Mouse (Mus musculus) limb, embryonic 10.5 days (tissue): ENCODE results near the gene Cap2. TPM values are rescaled to one million over a fixed set of nuclear protein-coding genes. Genes with fewer than 3 reads are reported as not detected.

Experiments used
- DNase-seq: peaks from one replicate; pipeline ENCODE4 v3.0.0-alpha.2; 2017; ENCODE audit warnings: low spot score
- H3K27ac ChIP-seq: fragments of 300-500 bp; sonication (generic); 2 replicates; pipeline ENCODE4 v1.5.1; 2016; ENCODE audit warnings: mild to moderate bottlenecking
- H3K27me3 ChIP-seq: fragments of 300-500 bp; sonication (generic); 2 replicates; pipeline ENCODE4 v1.6.1; 2016; ENCODE audit warnings: low read depth, mild to moderate bottlenecking; ENCODE audit not compliant: poor library complexity, severe bottlenecking
- H3K36me3 ChIP-seq: fragments of 300-500 bp; sonication (generic); 2 replicates; pipeline ENCODE4 v1.6.1; 2016; ENCODE audit warnings: mild to moderate bottlenecking, moderate library complexity
- H3K4me1 ChIP-seq: fragments of 300-500 bp; sonication (generic); 2 replicates; pipeline ENCODE4 v1.6.1; 2016
- H3K4me3 ChIP-seq: fragments of 300-500 bp; sonication (generic); 2 replicates; pipeline ENCODE4 v1.5.1; 2016; ENCODE audit warnings: mild to moderate bottlenecking, moderate library complexity
- H3K9me3 ChIP-seq: fragments of 300-500 bp; sonication (generic); replicated peaks from 2 replicates; pipeline ENCODE4 v1.6.1; 2016; ENCODE audit warnings: mild to moderate bottlenecking
- WGBS: fragments of 180-500 bp; shearing (Covaris S2); methylation state at CpG from one replicate; pipeline ENCODE4 v1.1.7; 2016; 5-methylcytosine and 5-hydroxymethylcytosine counted together
- polyA plus RNA-seq: library from polyadenylated mRNA; unstranded; fragments of >200 nt; fragmentation: Nextera tagmentation; extraction: Ambion mirVana; gene quantifications from 2 replicates; pipeline ENCODE4 v1.2.1, GENCODE M21; 2016

Gene Cap2
- polyA plus RNA-seq, 1 experiment from 2014 or later, result 6.7 TPM

DNA sequence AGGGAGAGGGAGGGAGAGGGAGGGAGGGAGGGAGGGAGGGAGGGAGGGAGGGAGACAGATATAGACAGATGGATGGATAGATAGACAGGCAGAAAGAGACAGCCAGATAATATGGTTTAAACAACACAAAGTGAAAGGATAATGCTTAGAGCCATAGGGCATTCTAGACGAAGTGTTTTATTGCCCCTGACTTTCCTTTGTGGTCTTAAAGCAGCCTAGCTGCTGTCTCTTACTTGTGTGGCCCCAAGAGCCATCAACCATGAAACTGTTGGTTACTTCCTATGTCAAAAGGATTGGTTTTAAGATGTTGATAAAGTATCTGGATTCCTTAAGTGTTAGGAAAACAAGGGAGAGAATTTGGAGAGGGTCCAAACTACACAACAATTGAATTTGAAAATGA lies 45.6 kb downstream of the Cap2 start:
- WGBS, result 17% methylated on average over 1 of the region's 1 CpGs
- Histone ChIP-seq H3K9me3 (no peaks in the 10 kb centered on the region), H3K27me3 (no peaks in the 10 kb centered on the region)

DNA sequence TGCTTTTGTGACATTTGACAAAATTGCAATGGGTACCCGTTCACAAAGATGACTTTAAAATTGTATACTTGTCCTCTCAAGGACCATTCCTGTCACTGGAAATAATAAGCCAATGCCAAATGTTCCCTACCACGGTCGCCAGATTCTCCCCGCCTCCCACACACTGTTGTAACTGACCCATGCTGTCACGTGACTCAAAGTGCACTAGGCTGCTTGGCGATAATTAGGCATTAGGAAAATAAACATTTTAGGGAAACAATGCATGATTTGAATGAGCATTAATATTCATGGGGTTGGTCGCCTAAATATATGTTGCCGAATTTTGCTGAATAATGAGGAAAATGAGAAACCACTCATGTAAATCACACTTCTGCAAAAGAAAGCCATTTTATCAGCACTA lies 46.5 kb downstream of the Cap2 start:
- Histone ChIP-seq H3K9me3 (no peaks in the 10 kb centered on the region), H3K36me3 (no peaks in the 10 kb centered on the region), H3K27ac (no peak overlapping the region), H3K4me3 (no peak overlapping the region), H3K4me1 (peaks cover 11% of the 10 kb centered on the region; the same call in 1 of the 2 replicates), H3K27me3 (no peaks in the 10 kb centered on the region)
- WGBS, result 84% methylated on average over 8 of the region's 8 CpGs
- DNase-seq, result no peak

More for the DNA sequence above, 45.6 kb downstream of the Cap2 start:
- Histone ChIP-seq H3K4me1 (peaks cover 11% of the 10 kb centered on the region; the same call in 1 of the 2 replicates), H3K36me3 (no peaks in the 10 kb centered on the region), H3K27ac (no peak overlapping the region), H3K4me3 (no peak overlapping the region)
- DNase-seq, result no peak

GRCm38 (mm10) chr13:46548600-46549179 lies 47.0 kb downstream of the Cap2 start:
- DNase-seq, result no peak
- Histone ChIP-seq H3K9me3 (no peaks in the 10 kb centered on the region), H3K27me3 (no peaks in the 10 kb centered on the region), H3K27ac (no peak overlapping the region), H3K4me1 (peaks cover 11% of the 10 kb centered on the region; the same call in 1 of the 2 replicates), H3K4me3 (no peak overlapping the region), H3K36me3 (no peaks in the 10 kb centered on the region)
- WGBS, result 91% methylated on average over 5 of the region's 5 CpGs

DNA sequence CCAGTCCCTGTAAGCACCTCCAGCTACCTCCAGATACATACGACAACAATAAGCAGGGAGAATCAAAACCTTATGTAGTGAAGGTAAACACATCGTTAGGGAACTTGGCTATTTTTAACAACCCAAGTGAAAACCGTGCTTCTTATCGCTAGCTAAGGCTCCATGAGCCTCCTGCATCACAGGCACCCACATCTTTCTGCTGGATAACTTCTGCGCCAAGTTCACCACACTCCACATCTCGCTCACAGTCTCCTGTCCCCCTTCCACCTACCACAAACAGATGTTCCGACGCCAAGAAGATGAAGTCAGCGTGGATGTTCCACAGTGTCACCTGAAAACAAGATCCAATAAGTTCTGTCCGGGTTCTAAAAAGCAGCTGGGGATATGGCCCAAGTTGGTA lies 49.0 kb downstream of the Cap2 start:
- no peak overlapping the region for H3K27ac ChIP-seq
- H3K9me3 ChIP-seq, result no peaks in the 10 kb centered on the region
- H3K4me1 ChIP-seq, result peaks cover 8% of the 10 kb centered on the region; the same call in 1 of the 2 replicates
- H3K4me3 ChIP-seq, result no peak overlapping the region
- H3K36me3 ChIP-seq, result no peaks in the 10 kb centered on the region
- 74% methylated on average over 10 of the region's 10 CpGs for WGBS
- H3K27me3 ChIP-seq, result no peaks in the 10 kb centered on the region
- DNase-seq, result no peak

GRCm38 (mm10) chr13:46554736-46555135 lies 53.1 kb downstream of the Cap2 start:
- no peaks in the 10 kb centered on the region for H3K36me3 ChIP-seq
- H3K27ac ChIP-seq, result no peak overlapping the region
- DNase-seq, result no peak
- H3K4me1 ChIP-seq, result peaks cover 4% of the 10 kb centered on the region; the same call in 1 of the 2 replicates
- no peaks in the 10 kb centered on the region for H3K27me3 ChIP-seq
- no peaks in the 10 kb centered on the region for H3K9me3 ChIP-seq
- no peak overlapping the region for H3K4me3 ChIP-seq
- 83% methylated on average over 9 of the region's 9 CpGs for WGBS

DNA sequence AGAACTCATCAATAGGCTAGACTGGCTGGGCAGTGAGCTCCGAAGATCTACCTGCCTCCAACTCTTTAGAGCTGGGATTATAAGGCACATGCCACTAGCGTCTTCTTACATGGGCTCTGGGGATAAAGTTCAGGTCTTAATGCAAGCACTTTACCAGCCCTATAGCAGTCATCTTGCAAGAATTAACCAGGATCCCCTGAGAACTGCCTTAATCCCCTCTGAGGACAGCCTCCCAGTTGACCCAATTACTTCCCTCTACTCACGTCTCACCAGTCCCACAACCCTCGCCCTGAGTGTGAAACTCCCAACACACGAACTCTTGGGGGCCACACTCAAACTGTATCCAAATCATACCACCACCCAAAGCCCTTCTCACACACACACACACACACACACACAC lies 64.3 kb downstream of the Cap2 start:
- no peaks in the 10 kb centered on the region for H3K36me3 ChIP-seq
- H3K4me3 ChIP-seq, result no peak overlapping the region
- peaks cover 24% of the 10 kb centered on the region for H3K4me1 ChIP-seq
- H3K27ac ChIP-seq, result no peak overlapping the region
- WGBS, result 83% methylated on average over 5 of the region's 5 CpGs
- DNase-seq, result no peak
- H3K27me3 ChIP-seq, result no peaks in the 10 kb centered on the region
- no peaks in the 10 kb centered on the region for H3K9me3 ChIP-seq

DNA sequence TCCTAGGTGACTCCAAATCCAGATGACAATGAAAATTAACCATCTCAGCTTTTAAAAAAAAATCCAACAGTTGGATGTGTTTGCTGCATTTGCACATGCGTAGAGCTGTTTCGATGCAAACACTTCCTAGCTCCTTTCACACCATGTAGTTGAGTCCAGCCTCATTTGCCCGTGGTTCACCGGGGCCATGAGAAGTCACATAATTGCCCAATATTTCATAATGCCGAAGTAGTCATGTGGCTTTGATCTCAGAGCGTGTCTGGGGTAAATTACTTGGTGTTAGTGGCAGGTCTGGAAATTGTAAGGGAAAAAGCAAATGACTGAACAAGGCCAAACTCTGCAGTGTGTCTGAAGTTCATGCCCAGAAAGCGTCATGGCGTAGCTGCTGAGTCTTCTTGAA lies 67.8 kb downstream of the Cap2 start:
- Histone ChIP-seq H3K27me3 (no peaks in the 10 kb centered on the region), H3K36me3 (no peaks in the 10 kb centered on the region), H3K9me3 (no peaks in the 10 kb centered on the region), H3K27ac (no peak overlapping the region), H3K4me3 (no peak overlapping the region), H3K4me1 (peaks cover 29% of the 10 kb centered on the region)
- WGBS, result 41% methylated on average over 8 of the region's 8 CpGs
- DNase-seq, result no peak

DNA sequence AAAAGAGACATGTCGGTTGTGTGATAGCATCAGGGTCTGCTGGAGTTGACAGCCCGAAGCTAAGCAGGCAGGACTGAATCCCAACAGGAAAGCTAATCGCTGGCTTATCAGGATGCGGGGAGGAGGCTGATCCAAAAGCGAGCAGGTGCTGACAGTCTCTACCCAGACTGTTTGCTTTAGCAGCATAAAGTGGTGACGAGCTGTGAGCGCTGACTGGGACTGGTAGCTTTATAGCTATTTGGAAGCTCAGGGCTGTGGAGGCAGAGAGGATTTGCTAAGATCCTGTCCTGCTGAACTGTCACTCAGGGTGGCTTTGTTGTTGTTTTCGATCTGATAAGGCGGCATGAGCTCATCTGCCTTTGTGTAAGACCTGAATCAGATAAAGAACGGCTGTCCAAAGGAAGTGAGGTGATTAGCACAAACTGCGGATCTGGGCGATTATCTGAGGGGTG lies 69.5 kb downstream of the Cap2 start:
- WGBS, result 8% methylated on average over 12 of the region's 12 CpGs
- Histone ChIP-seq H3K36me3 (no peaks in the 10 kb centered on the region), H3K4me1 (peaks cover 29% of the 10 kb centered on the region), H3K27ac (no peak overlapping the region), H3K4me3 (no peak overlapping the region; the same call in 1 of the 2 replicates), H3K27me3 (no peaks in the 10 kb centered on the region), H3K9me3 (no peaks in the 10 kb centered on the region)
- peak; percentile 37 for DNase-seq

GRCm38 (mm10) chr13:46571961-46572647 lies 70.5 kb downstream of the Cap2 start:
- H3K27me3 ChIP-seq, result no peaks in the 10 kb centered on the region
- no peak overlapping the region for H3K27ac ChIP-seq
- no peak overlapping the region for H3K4me3 ChIP-seq
- no peaks in the 10 kb centered on the region for H3K9me3 ChIP-seq
- WGBS, result 66% methylated on average over 11 of the region's 11 CpGs
- H3K4me1 ChIP-seq, result peaks cover 29% of the 10 kb centered on the region
- H3K36me3 ChIP-seq, result no peaks in the 10 kb centered on the region
- DNase-seq, result no peak

- Histone ChIP-seq H3K27ac (no peak overlapping the region), H3K27me3 (no peaks in the 10 kb centered on the region)
- 75% methylated on average over 9 of the region's 9 CpGs for WGBS
Observed at GRCm38 (mm10) chr13:46572648-46573163, 71.1 kb downstream of the Cap2 start.

GRCm38 (mm10) chr13:46574201-46574600 lies 72.6 kb downstream of the Cap2 start:
- no peak overlapping the region for H3K27ac ChIP-seq
- H3K4me3 ChIP-seq, result no peak overlapping the region
- no peaks in the 10 kb centered on the region for H3K36me3 ChIP-seq
- WGBS, result 82% methylated on average over 5 of the region's 5 CpGs
- no peaks in the 10 kb centered on the region for H3K9me3 ChIP-seq
- peaks cover 27% of the 10 kb centered on the region for H3K4me1 ChIP-seq
- DNase-seq, result no peak
- H3K27me3 ChIP-seq, result no peaks in the 10 kb centered on the region

More at GRCm38 (mm10) chr13:46572648-46573163, 71.1 kb downstream of the Cap2 start:
- DNase-seq, result no peak
- peaks cover 29% of the 10 kb centered on the region for H3K4me1 ChIP-seq
- no peaks in the 10 kb centered on the region for H3K36me3 ChIP-seq
- no peak overlapping the region for H3K4me3 ChIP-seq
- no peaks in the 10 kb centered on the region for H3K9me3 ChIP-seq

GRCm38 (mm10) chr13:46574707-46575106 lies 73.1 kb downstream of the Cap2 start:
- no peaks in the 10 kb centered on the region for H3K9me3 ChIP-seq

GRCm38 (mm10) chr13:46584860-46585259 lies 83.2 kb downstream of the Cap2 start:
- Histone ChIP-seq H3K4me3 (no peak overlapping the region), H3K27me3 (no peaks in the 10 kb centered on the region), H3K4me1 (no peaks in the 10 kb centered on the region), H3K27ac (no peak overlapping the region), H3K36me3 (no peaks in the 10 kb centered on the region), H3K9me3 (no peaks in the 10 kb centered on the region)
- no peak for DNase-seq
- 88% methylated on average over 7 of the region's 7 CpGs for WGBS

More at GRCm38 (mm10) chr13:46574707-46575106, 73.1 kb downstream of the Cap2 start:
- Histone ChIP-seq H3K4me1 (peaks cover 22% of the 10 kb centered on the region), H3K36me3 (no peaks in the 10 kb centered on the region), H3K27me3 (no peaks in the 10 kb centered on the region), H3K4me3 (no peak overlapping the region), H3K27ac (no peak overlapping the region)
- 89% methylated on average over 4 of the region's 4 CpGs for WGBS
- no peak for DNase-seq
